Mouse (Mus musculus) cerebellum, adult 8-10 months (tissue): ENCODE data around the gene Slc27a2.

ENCODE experiments used
- DNase-seq: peaks from one replicate; pipeline ENCODE4 v3.0.0; 2022

The Slc27a2 gene

DNA sequence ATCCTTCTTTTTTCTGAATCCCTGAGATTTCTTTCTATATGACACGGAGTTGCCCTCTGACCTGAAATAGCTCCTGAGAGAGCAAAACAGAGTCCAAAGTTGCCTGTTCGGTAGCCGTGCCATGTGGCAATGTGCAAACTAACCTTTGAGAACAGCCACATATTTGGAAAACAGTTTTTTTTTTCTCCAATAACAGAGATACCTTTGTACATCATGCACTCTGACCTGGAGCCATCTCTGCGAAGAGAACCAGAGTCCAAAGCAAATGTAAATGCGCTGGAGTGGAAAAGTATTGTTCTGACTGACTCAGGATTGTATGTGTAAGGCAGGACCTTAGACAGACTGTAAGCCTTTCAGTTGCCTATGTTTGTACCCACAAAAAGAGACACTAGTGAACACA is 3.3 kb downstream of the Slc27a2 start:
- no peak for DNase-seq

DNA sequence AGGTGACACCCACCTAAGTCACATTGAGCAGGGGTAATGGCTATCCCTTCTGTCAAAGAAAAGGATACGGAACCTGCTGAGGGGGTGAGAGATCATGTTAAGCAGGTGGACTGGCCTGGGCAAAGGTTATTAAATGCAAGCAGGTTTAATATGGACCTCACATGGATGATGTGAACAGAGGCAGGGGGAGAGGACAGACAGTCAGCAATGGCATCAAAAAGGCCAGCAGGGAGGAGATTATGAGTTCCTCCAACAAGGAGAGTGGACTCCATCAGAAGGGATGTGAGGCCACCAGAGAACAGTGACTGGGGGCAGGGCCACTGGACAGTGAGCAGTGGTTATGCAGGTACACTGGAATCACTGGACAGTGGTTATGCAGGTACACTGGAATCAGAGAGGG is 7.9 kb downstream of the Slc27a2 start:
- DNase-seq, result no peak

DNA sequence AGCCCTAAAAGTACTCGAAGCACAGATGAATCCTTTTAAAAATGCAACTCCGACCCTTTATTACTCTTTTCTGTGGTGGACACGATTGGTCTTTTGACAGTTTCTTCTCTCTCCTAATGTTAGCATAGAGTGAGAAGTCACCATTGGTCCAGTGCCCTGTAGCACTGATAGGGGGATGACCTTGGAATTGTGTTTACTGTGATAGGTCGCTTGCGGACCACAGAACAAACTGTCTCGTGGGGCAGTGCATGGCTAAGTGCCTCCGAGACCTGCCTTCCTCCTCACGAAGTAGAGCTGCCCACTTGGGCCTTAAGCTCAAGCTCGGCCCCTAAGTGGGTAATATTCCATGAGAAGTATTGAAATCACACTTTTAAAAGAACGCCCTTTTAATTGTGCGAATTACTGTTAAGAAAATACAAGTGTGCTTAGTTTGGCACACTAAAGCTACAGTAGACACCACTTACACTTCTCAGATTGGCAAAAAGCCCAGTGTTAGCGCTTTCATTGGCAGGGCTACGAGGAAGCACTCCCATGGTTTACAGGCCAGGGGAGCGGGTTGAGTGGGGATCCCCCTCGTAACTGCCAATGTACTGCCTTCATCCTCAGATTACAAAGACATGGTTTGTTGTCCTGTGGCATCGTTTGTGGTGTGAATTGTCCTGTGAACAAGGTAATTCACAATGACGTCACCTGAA is 11.4 kb downstream of the Slc27a2 start:
- DNase-seq, result no peak

DNA sequence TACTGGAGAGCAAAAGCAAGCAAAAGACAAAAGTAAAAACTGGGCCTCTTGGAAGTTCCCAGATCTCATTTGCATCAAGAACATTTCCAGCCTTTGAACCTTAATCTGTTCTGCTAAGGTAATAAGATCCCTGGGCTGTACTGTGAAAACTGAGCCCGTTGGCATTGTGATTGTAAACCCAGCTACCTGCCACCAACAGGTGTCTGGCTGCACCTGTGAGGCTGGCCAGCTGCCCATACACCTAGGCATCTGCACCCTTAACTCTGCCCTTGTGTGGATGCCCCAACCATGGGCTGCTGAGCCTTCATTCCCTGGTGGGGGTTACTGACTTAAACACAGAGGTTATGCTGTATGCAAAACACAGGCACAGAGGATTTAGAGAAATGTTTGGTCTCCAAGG is 20.0 kb downstream of the Slc27a2 start:
- DNase-seq, result no peak

DNA sequence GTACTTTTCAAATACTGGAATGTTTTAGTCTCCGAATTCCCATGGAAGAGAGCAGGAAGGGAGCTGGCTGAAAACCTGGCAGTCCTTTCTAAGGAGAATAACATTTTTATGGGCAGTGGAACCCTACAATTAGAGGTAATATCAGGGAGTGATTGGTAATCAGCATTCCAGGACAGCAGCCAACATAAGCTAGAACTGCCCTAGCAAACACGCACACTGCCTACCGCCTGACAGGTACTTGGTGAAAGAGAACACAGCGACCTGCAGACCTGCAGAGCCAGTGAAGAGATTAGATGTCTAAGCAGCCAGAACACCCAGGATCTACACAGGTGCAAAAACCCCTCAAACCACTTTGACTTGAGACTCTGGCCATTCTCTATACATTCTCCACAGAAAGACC is 20.5 kb downstream of the Slc27a2 start:
- DNase-seq, result no peak

DNA sequence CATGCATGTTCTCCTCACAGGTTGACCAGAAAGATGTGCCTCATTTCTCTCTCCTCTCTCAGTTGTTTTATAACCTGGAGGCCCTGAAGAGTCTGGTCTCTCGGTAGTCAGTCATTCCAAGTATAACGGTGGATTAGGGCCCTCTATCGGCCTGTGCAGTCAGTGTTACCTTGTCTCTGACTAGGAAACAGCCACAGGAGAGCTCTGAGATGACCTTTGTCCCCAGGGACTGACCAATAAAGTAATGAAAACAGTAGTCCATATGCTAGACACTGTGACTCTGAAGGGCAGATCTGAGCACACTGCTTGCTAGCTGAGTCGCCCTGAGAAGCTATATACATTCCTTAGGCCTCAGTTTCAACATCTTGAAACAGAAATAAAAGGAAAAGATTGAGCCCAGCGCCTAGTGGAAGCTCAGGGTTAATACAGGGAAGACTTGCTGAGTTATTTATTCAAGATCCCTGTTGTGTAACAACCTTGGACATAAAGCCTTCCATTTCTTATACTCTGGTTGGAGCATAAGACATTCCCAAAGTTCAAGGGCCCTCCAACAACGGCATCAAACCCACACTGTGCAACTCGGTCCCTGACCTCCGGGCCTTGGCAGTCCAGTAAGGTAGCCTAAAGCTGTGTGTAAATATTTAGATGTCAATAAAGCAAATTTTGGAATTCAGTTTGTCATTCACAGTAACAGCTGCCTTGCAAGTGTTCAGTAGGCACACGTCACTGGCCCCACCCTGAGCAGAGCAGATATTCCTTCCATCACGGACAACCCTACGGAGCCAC is 23.4 kb downstream of the Slc27a2 start:
- no peak for DNase-seq

DNA sequence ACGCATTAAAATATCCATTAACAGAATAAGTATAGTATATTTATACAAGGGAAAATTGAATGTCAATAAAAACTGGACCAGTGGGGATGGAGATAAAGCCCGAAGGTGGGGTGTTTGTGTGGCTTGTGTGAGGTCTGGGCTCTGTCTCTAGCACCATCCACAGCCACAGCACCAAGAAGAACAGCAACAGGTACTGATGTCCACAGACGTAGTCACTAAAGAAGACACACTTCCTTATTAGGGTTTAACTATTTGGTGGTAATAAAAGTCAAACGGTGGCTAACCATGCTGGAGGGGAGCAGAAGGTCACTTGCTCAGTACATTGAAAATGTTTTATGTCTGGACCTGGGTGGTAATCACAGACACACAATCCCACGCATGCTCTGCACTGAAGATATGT is 25.2 kb downstream of the Slc27a2 start:
- DNase-seq, result no peak

DNA sequence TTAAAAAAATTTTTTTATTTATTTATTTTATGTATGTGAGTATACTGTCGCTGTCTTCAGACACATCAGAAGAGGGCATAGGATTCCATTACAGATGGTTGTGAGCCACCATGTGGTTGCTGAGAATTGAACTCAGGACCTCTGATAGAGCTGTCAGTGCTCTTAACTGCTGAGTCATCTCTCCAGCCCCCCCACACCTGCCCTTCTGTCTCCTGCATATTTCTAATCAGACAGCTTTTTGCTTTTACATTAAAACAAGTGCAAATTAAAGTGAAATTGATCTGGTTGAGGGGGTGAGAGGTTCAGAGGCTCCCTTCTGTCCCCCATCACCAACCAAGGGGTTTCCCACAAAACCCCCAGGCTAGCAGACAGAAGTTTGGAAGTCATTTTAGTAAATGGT is 27.1 kb downstream of the Slc27a2 start:
- DNase-seq, result no peak

DNA sequence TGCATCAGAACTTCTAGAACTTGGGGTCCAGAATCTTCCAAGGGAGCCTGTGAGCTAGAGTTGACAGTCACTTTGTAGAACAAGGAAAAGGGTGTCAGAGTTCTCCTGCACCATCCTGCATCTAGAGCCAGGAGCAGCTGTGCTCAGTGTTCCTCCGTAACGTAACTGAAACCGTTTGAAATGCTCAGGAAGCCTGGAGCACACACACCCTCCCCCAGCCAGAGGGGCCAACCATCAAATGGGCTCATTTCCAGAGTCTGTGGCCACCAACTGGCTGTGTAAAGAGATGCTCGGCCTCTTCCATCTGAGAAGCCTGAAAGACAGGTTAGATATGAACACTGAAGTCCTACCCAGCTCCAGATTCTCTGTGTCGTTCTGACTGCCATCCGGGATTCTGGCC is 31.8 kb downstream of the Slc27a2 start:
- no peak for DNase-seq

DNA sequence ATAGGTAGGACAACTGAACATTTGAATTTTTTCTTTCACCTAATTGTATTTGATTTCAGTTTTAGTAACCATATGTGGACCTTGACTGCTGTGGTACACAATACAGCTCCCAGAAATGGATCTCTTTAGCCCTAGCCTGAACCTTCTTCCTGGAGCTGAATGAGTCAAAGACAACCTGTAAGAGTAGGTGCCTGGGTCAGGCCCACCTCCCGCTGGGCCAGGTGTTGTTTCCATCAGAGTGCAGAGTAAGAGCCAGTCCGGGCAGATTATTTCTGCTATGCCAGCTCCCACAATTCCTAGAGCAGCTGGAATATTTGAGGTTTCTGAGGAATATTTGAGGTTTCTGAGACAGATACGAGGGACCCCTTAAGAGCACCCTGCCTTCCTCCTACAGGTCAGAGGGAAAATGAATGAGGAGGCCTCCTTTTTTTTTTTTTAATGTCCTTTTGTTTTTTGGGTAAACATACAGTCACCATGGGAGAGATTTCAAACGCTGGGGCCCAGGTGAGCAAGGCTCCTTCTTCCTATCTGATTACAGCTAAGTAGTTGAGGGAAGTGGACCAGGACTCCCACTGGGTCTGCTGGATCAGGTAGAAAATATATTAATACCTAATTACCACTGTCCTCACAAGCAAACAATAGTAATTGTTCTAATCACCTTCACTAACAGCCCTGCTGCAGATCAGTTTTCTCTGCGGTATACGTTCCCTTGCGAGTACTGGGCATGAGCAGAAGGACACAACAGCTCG is 32.6 kb downstream of the Slc27a2 start:
- DNase-seq, result no peak

DNA sequence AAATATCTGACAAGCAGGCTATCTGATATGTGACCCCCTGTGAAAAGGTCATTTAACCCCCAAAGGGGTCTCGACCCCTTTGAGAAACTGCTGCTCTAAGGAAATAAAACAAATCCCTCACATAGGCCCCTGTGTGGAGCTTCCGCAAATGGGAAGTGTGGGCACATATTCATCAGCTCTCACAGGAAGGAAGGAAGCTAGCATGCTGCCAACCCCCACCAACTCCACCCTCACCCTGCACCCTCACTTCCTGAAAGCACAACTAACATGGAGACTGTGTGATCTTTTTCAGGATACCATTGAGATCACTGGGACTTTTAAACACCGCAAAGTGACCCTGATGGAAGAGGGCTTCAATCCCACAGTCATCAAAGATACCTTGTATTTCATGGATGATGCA is 35.3 kb downstream of the Slc27a2 start:
- DNase-seq, result no peak

DNA sequence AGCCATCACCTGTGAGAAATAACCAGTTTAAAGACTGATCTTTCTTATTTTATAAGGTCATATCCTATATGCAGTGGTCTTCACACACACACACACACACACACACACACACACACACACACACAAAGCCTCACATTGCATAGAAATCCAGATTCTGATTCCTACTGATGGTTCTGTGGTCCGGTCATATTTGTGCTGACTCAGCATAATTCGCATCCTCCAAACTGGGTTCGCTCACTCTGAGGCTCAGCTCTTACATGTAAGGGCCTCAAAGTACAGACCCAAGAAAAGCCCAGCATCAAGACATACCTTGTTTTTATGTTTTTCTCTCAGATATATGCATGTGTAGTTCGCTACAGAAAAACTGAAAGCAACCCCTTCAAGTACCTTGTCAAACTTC is 39.1 kb downstream of the Slc27a2 start:
- no peak for DNase-seq

DNA sequence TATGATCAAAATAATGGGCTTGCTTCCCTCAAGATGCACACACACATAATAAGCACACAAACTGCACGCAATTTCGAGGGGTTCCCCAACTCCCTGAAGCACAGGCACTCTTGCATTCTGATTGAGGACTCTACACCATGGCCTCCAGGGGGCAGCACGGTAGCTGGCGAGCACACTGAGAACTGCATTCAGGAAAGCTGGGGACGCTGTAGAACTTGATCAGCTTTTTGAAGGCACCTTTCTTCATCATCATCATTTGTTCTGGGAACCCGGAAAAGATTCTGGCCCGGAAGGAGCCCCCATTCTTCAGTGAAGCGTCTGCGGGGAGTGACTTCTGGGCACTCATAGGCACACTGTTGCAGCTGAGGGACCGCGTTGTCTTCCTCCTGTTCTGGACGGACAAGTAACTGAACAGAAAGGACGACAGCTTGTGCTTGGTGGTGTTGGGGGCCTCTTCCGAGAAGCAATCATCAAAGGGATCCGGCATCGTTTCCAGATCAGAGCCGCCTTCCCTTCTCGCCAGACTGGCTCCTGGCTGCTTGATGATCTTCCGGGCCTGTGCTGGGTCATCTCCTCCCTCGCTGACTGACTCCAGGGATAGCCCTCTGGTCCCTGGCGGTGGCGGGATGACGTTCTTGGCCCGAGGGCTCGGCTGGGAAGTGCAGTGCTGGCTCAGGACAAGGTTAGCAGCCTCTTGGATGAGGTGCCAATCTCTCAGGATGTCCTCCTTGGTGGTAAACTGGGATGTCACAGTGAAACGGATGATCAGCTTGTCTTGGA is 41.8 kb downstream of the Slc27a2 start:
- DNase-seq, result peak; percentile 72

DNA sequence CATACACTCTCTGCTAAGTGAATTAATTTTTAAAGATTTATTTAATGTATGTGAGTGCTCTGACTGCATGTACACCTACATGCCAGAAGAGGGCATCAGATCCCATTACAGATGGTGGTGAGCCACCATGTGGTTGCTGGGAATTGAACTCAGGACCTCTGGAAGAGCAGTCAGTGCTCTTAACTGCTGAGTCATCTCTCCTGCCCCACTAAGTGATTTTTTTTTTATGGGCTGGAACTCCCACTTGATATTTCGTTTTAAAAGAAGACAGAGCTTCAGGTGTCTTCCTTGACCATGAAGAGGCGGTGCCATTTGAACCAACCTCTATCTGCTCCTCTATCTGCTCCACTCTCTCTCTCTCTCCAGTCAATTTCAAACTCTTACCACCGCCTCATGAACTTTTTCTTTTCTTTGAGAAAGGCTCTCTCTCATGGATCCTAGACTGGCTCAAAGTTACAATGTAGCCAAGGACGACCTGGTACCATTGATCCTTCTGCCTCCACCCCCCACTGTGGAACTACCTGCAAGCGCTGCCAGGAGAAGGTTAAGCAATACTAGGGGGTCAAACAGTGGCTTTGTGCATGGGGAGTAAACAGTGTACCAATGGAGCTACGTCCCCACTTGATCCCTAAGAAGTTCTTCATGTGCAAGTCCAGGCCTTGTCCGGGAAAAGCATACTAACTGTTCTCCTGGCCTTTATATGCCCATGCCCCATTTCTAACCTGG is 44.3 kb downstream of the Slc27a2 start:
- DNase-seq, result no peak

DNA sequence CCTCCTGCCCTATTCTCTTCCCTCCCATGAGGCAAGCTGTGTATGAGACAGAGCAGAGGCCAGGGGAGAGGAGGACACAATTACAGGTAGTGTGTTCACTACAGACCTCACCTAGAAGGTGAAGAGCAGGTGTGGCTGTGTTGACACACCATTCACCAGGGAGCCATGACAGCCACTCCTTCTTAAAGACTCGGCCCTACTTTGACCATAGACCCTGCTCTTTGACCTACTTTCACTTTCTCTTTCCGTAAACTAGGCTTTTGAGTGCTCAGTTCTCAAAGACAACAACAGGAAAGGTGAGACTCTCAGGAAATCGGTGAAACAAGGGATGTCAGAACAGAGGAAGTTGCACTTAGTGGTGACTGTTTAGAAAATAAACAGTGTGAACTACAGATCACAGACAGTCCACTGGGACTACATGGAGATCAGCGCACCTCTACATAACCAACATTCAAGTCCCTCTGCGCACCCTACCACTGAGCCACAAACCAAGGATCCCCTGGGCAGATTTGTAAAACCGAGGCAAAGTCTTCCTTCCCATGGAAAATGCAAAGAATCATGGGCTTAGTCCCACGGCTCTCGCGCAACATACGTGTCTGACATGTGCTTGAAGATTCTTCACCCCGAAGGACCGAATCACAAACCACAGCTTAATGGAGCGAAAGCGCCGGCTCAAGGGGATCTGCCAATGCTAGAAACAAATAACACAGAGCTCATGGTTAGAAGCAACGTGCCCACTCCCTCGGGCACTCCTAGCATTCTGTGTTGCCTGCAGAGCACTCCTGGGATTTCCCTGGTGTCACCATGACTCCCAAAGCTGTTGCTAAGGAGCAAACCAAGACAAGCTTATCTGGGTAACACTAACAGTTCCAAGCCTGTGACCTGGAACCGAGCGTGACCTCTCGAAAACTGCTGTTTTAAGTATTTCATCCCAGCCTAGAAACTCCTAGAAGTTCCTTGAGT is 45.4 kb downstream of the Slc27a2 start:
- DNase-seq, result no peak

DNA sequence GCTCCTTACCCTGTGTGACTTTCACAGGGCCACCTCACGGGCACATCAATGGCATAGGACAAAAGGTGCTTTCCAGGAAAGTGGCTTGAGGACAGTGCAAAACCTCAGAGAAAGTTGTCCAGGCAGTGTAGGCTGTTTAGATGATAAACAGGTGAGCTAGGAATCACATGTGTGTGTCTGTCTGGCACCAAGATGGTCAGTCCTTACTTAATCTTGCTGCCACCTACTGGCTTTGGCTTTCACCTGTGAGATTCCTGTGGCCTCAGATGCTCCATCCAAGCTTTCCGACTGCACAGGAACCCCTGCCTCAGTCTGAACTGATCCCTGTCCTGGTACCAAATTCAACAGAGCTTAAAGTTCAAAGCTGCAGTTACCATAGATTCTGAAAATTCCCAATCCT is 46.2 kb downstream of the Slc27a2 start:
- no peak for DNase-seq

DNA sequence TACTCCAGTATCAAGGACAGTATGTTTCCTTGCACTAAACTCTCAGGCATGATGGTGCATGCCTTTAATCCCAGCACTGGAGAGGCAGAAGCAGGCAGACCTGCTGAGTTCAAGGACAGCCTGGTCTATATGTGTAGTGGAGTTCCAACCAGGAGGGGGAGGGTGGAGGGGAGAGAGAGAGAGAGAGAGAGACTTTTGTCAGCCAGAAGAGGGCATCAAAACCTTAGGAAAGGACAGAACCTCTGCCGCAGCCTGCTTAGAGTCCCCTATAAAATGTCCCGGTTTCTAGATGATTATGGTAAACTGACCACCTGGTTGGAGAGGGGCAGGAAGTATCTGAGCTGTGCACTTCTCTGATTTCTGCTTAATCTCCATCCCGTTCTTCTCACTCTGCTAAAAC is 46.8 kb downstream of the Slc27a2 start:
- no peak for DNase-seq

DNA sequence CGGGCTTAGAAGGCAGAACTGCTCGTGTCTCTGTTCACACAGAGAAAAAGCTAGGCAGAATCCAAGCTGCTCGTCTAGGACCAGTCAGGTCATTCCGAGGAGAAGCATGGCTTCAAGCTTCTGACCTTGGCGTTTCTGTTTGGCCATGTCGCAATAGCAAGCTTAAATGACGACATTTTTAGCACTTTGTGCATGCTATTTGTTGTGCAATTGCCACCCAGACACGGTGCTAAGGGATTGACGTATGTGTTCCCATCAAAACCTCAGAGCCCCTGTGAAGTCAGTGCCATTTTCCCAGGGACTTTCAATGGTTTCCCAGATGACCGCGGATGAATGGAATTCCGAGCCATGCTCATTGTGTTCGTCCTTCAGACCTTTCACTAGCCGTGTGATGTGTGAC is 48.3 kb downstream of the Slc27a2 start:
- DNase-seq, result no peak

DNA sequence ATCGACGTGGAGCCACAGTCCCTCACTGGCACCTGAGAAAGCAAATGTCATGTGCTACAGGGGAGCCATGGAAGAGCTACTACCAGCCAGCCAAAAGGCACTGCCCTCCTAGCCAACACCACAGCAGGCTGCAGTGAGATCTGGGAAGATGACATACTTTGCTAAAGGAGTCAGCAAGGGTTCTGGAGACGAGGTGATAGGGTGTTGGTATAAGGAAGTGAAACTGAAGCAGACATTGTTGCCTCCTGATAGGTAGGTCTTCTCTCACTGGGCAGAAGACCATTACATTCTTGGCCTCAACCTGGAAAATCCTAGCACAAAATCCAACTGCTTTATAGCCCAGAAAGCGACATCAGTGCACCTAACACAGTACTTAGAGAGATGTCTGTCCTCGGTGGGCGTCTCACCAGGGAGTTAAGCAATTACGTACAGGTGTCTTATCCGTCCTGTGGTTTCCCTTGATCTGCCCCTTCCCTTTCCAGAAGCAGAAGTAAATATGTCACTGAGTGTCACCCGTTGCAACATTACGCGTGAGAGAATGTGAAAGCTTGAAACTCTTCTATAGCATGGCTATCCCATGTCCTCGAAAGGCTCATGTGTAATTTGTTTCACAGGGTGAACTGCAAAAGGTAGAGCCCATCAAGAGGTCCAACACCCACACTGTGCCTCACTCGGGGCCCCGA is 49.9 kb downstream of the Slc27a2 start:
- DNase-seq, result no peak

DNA sequence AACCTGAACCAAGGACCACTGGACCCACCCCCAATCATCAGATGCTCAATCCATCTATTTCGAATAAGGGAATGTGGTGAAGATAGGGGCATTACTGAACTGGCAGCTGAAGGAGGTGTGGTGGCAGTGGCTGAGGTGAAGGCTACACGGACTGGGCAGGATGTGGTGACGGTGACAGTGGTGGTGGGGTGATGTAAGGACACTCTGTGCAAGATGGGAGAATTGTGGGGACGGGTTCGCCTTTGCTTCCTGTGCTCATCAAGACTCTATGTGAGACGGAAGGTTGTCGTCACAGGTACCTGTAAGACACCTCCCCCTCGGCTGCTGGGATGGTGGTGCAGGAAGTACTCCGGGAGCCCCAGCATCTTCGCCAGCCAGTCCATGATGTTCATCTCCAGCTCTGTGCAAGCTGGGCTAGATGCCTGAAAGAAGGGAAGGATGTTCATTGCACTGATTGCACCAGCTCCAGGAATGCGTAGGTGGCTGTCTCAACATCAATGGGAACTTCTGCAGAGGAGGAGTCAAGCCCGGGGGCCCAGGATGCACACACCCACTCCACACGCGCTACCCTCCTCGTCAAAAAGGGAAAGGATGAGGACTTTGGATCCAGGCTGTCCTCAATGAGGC is 54.0 kb downstream of the Slc27a2 start:
- DNase-seq, result no peak
